Mouse (Mus musculus): ENCODE measurements around the gene Srarp.

DNA sequence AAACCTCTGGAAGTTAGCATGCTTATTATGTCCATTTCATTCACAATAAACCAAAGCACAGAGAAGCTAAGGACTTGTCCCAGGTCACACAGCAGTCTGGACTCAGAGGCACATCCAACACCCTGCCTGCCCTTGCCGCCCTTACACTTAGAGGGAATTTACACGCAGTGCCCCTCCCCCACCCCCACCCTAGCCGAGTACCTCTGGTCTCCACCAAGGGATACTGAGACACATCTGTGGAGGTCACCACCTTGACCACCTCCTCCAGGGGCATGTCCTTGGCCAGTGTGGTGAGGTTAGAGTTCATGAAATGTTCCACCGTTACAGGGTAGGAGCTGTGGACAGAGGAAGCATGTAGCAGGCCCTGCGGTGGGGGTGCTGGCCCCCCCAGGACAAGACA is 48.0 kb downstream of the Srarp start:
- TF ChIP-seq POLR2A (IDR thresholded peaks at IDR 0.05; ENCODE audit: extremely low read depth, insufficient read depth, low read length) (no peak), CTCF (IDR thresholded peaks at IDR 0.05; ENCODE audit: low read depth, low read length) (no peak)
